Mouse (Mus musculus): ENCODE measurements around the gene Akap13.

- TF ChIP-seq CTCF (conservative IDR thresholded peaks at IDR 0.05; ENCODE audit: insufficient read depth, insufficient read length, low read depth, low read length): no peak
- TF ChIP-seq POLR2A (IDR thresholded peaks at IDR 0.05; ENCODE audit: low read depth, low read length): no peak
Measured at GRCm38 (mm10) chr7:75726867-75727266, 271.5 kb downstream of the Akap13 start.
